Mouse (Mus musculus) liver, embryonic 11.5 days (tissue): Measurements from ENCODE around the gene Scgb2b19. TPM values are rescaled to one million over a fixed set of nuclear protein-coding genes. Genes with fewer than 3 reads are reported as not detected.
"Not testable (repeated sequence)": the region's sequence is repeated elsewhere in the genome, so short reads cannot be mapped to it uniquely, and the experiment has no call there.

Experiments
- ATAC-seq: fragments of 200-750 bp; cut with Nextera tagmentation; replicated peaks from 2 replicates; pipeline ENCODE4 v1.8.0; 2017; ENCODE audit warnings: moderate number of reproducible peaks, mild to moderate bottlenecking, moderate TSS enrichment, moderate library complexity; ENCODE audit not compliant: low FRiP score
- DNase-seq: peaks from one replicate; pipeline ENCODE4 v3.0.0-alpha.2; 2017; ENCODE audit warnings: low spot score
- H3K27ac ChIP-seq: fragments of 300-500 bp; sonication (generic); 2 replicates; pipeline ENCODE4 v1.5.1; 2014; ENCODE audit warnings: mild to moderate bottlenecking, low read depth, low read length, control low read depth
- H3K27me3 ChIP-seq: fragments of 300-500 bp; sonication (generic); replicated peaks from 2 replicates; pipeline ENCODE4 v1.6.1; 2014; ENCODE audit warnings: low read length, mixed read lengths; ENCODE audit not compliant: control insufficient read depth, insufficient read depth
- H3K36me3 ChIP-seq: fragments of 300-500 bp; sonication (generic); 2 replicates; pipeline ENCODE4 v1.6.1; 2014; ENCODE audit warnings: mild to moderate bottlenecking, low read length, moderate library complexity, mixed read lengths; ENCODE audit not compliant: control insufficient read depth, insufficient read depth
- H3K4me1 ChIP-seq: fragments of 300-500 bp; sonication (generic); replicated peaks from 2 replicates; pipeline ENCODE4 v1.6.1; 2014; ENCODE audit warnings: low read length, mixed read lengths; ENCODE audit not compliant: control insufficient read depth, insufficient read depth
- H3K4me2 ChIP-seq: fragments of 300-500 bp; sonication (generic); 2 replicates; pipeline ENCODE4 v1.6.1; 2014; ENCODE audit warnings: mild to moderate bottlenecking, control low read depth, moderate library complexity
- H3K4me3 ChIP-seq: fragments of 300-500 bp; sonication (generic); 2 replicates; pipeline ENCODE4 v1.5.1; 2014; ENCODE audit warnings: low read depth, low read length, control low read depth
- H3K9ac ChIP-seq: fragments of 300-500 bp; sonication (generic); 2 replicates; pipeline ENCODE4 v1.6.1; 2014; ENCODE audit warnings: low read depth, low read length, control low read depth
- H3K9me3 ChIP-seq: fragments of 300-500 bp; sonication (generic); 2 replicates; pipeline ENCODE4 v1.6.1; 2016; ENCODE audit warnings: low read length, inconsistent platforms, mixed read lengths; ENCODE audit not compliant: control insufficient read depth
- WGBS: fragments of 180-500 bp; shearing (Covaris S2); extraction: QIAGEN DNeasy Blood & Tissue Kit; methylation state at CpG from one replicate; pipeline ENCODE4 v1.1.7; 2014; 5-methylcytosine and 5-hydroxymethylcytosine counted together
- polyA plus RNA-seq: library from polyadenylated mRNA; unstranded; fragments of >200 nt; fragmentation: Nextera tagmentation; extraction: Ambion mirVana; gene quantifications from 2 replicates; pipeline ENCODE4 v1.2.1, GENCODE M21; 2014

Gene Scgb2b19
- not detected in 2 replicates for polyA plus RNA-seq

DNA sequence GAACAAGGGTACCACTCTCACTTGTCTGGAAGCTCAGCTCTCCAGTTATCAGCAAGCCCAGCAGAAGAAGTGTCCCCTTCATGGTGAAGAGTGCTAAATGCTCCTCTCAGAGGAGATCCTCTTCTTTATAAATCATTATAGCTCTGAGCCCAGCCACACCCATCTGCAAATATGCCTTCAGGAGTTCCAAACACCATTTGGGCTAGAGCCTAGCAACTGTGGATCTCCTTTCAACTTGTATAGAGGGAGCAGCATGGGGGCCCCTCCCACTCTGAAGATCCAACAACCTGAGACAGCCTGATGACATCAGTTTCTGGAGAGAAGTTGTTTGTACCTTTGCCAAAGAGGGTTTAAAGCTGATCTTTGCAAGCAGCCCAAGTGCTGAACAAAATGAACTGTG, at the start of gene Scgb2b19:
Gene Scgb2b19 (minus strand): TSS at position 101 of the 400 bp plus-strand sequence.
- not testable (repeated sequence) for H3K27ac ChIP-seq, H3K4me3 ChIP-seq, H3K4me2 ChIP-seq, H3K36me3 ChIP-seq, H3K9me3 ChIP-seq, DNase-seq, H3K4me1 ChIP-seq, H3K27me3 ChIP-seq, ATAC-seq, H3K9ac ChIP-seq

DNA sequence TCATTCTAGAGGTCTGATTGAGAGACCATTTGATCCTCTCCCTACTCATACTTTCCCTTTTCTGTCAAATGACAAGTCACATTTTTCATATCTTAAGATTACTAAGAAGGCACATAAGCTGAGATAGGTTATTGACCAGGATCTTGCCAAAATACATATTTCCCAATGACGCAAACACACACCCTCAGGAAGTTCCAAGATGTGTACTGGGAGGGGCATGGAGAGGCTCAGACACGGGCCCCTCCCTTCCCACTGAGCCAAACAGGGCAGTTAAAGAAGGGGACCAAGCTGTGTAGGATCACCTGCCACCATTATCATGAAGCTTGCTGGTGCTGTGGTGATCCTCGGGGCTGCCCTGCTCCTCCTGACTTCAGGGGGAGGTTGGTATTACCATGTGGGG, 6.9 kb upstream of the Scgb2b19 start, which contains the start of gene Scgb1b19:
Gene Scgb1b19 (plus strand): TSS at position 301 of the 400 bp plus-strand sequence.
- not testable (repeated sequence) for H3K4me2 ChIP-seq, H3K4me1 ChIP-seq, H3K27ac ChIP-seq, H3K4me3 ChIP-seq, H3K36me3 ChIP-seq, ATAC-seq, DNase-seq, H3K9me3 ChIP-seq, H3K27me3 ChIP-seq, H3K9ac ChIP-seq
- 83% methylated on average over 2 of the region's 3 CpGs for WGBS

Other genes with a start within 250 kb of the Scgb2b19 start
- not detected in 2 replicates for gene Scgb2b17, start 223.8 kb downstream of the Scgb2b19 start, polyA plus RNA-seq
- not detected in 2 replicates for gene Scgb1b17, start 216.9 kb downstream of the Scgb2b19 start, polyA plus RNA-seq
- gene Scgb2b18, start 106.5 kb downstream of the Scgb2b19 start, polyA plus RNA-seq: not detected in 2 replicates
- not detected in 2 replicates for gene Scgb1b18, start 94.8 kb downstream of the Scgb2b19 start, polyA plus RNA-seq
- gene Scgb1b19, start 7.0 kb upstream of the Scgb2b19 start, polyA plus RNA-seq: not detected in 2 replicates
- gene Scgb2b20, start 86.0 kb upstream of the Scgb2b19 start, polyA plus RNA-seq: not detected in 2 replicates
- gene Scgb1b20, start 92.9 kb upstream of the Scgb2b19 start, polyA plus RNA-seq: not detected in 2 replicates
- gene Scgb2b21, start 240.1 kb upstream of the Scgb2b19 start, polyA plus RNA-seq: not detected in 2 replicates